Mouse (Mus musculus): ENCODE results near the gene Rtkn2.

DNA sequence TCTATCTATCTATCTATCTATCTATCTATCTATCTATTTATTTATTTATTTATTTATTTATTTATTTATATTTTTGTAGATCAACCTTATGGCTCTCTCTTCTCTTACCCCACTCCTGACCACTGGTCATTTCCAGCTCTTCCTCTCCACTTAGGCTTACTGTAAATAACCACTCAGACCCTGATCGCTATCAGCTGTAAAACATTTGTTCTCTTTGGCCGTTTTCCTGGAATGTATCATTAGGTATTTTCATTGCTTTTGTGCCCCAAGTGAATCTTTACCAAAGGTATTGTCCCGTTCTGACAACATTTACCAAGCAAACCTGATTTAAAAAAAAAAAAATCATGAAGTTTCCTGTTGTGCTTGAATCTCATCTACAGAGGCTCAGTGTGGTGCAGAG is 111.2 kb downstream of the Rtkn2 start:
- TF ChIP-seq POLR2A (IDR thresholded peaks at IDR 0.05; ENCODE audit: low read depth, low read length) (no peak), CTCF (conservative IDR thresholded peaks at IDR 0.05; ENCODE audit: insufficient read depth, insufficient read length, low read depth, low read length) (no peak)

Data from kidney, adult 2 months (tissue).